Mouse (Mus musculus) midbrain, embryonic 14.5 days (tissue): ENCODE data around the gene Nop2. TPM values are rescaled to one million over a fixed set of nuclear protein-coding genes. Genes with fewer than 3 reads are reported as not detected.
A peak's percentile ranks its signal among the peaks of the same experiment; 100 is the strongest.
"Not testable (repeated sequence)": the region's sequence is repeated elsewhere in the genome, so short reads cannot be mapped to it uniquely, and the experiment has no call there.

ENCODE experiments used
- ATAC-seq: fragments of 200-750 bp; cut with Nextera tagmentation; 2 replicates; pipeline ENCODE4 v1.8.0; 2017; ENCODE audit warnings: moderate number of reproducible peaks, moderate library complexity; ENCODE audit not compliant: low FRiP score, low TSS enrichment
- DNase-seq: peaks from one replicate; pipeline ENCODE4 v3.0.0-alpha.2; 2015
- H3K27ac ChIP-seq: fragments of 300-500 bp; sonication (generic); replicated peaks from 2 replicates; pipeline ENCODE4 v1.5.1; 2014; ENCODE audit warnings: mild to moderate bottlenecking, low read depth, low read length, moderate library complexity
- H3K27me3 ChIP-seq: fragments of 300-500 bp; sonication (generic); 2 replicates; pipeline ENCODE4 v1.6.1; 2014; ENCODE audit warnings: low read length, control low read depth, mixed read lengths; ENCODE audit not compliant: control insufficient read depth, insufficient read depth
- H3K36me3 ChIP-seq: fragments of 300-500 bp; sonication (generic); 2 replicates; pipeline ENCODE4 v1.6.1; 2014; ENCODE audit warnings: low read length, control low read depth; ENCODE audit not compliant: control insufficient read depth, insufficient read depth
- H3K4me1 ChIP-seq: fragments of 300-500 bp; sonication (generic); 2 replicates; pipeline ENCODE4 v1.6.1; 2014; ENCODE audit warnings: mild to moderate bottlenecking, antibody characterized with exemption, low read length, control low read depth; ENCODE audit not compliant: control insufficient read depth, insufficient read depth
- H3K4me2 ChIP-seq: fragments of 300-500 bp; sonication (generic); 2 replicates; pipeline ENCODE4 v1.6.1; 2014; ENCODE audit warnings: mild to moderate bottlenecking, low read length, moderate library complexity
- H3K4me3 ChIP-seq: fragments of 300-500 bp; sonication (generic); replicated peaks from 2 replicates; pipeline ENCODE4 v1.5.1; 2014; ENCODE audit warnings: low read depth, low read length
- H3K9ac ChIP-seq: fragments of 300-500 bp; sonication (generic); replicated peaks from 2 replicates; pipeline ENCODE4 v1.6.1; 2014; ENCODE audit warnings: mild to moderate bottlenecking, low read length, moderate library complexity
- H3K9me3 ChIP-seq: fragments of 300-500 bp; sonication (generic); 2 replicates; pipeline ENCODE4 v1.6.1; 2016; ENCODE audit warnings: low read length, control low read depth, mixed read lengths; ENCODE audit not compliant: control insufficient read depth
- WGBS: fragments of 180-500 bp; shearing (Covaris S2); extraction: QIAGEN DNeasy Blood & Tissue Kit; methylation state at CpG from one replicate; pipeline ENCODE4 v1.1.7; 2014; 5-methylcytosine and 5-hydroxymethylcytosine counted together
- polyA plus RNA-seq: library from polyadenylated mRNA; unstranded; fragments of >200 nt; fragmentation: Nextera tagmentation; extraction: Ambion mirVana; gene quantifications from 2 replicates; pipeline ENCODE4 v1.2.1, GENCODE M21; 2014

Nop2 gene
- polyA plus RNA-seq, 1 experiment from 2014 or later, result 46.3 TPM

GRCm38 (mm10) chr6:125160558-125160853 is 28.8 kb downstream of the Nop2 start:
- no peak for ATAC-seq
- no peak overlapping the region for H3K9ac ChIP-seq
- 42% methylated on average over 10 of the region's 10 CpGs for WGBS
- no peak overlapping the region for H3K27ac ChIP-seq
- H3K36me3 ChIP-seq, result peaks cover 55% of the 10 kb centered on the region
- no peak overlapping the region for H3K4me2 ChIP-seq
- H3K9me3 ChIP-seq, result no peaks in the 10 kb centered on the region
- H3K4me3 ChIP-seq, result no peak overlapping the region
- no peaks in the 10 kb centered on the region for H3K27me3 ChIP-seq
- no peak for DNase-seq
- H3K4me1 ChIP-seq, result peaks cover 12% of the 10 kb centered on the region

DNA sequence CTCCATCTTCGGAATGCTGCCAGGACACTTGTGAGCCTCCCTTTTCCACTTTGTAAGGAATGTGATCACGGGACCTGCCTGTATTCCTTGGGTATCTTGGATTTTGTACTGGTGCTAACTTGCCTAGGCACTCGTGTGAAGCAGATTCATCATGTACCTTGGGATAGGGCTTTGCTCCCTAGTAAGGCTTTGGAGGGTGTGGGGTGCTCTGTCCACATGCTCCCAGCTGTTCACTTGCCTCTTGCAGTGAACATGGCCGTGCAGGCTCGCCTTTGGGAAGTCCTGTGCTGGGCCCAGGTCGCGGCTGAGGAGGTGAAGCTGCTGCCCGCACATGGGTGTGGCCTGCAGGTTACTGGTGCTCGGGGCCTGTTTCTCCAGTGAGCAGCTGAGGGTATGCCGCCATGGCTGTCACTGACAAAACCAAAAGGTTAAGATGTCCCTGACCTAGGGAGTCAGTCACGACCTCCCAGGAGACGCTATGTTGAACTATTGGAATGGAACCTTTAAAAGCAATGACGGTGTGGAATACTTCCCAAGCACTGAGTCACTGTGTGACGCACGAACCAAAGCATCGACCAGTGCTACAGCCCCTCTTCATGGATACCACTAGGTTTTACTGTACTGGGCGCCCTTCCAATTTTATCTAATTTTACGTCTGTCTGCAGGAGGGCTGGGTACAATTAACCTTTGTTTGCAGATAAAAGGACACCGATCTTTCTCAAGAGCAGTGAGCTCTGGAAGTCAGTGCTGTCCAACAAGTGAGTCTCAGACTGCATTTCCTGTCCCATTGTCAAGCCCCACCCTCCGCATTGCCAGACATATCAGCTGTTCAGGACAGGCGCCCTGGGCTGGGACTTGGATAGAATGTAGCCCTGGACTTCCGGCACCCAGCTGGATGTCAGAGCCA is 29.4 kb downstream of the Nop2 start:
- Histone ChIP-seq H3K36me3 (peaks cover 53% of the 10 kb centered on the region), H3K4me2 (no peak overlapping the region), H3K9me3 (no peaks in the 10 kb centered on the region), H3K4me1 (peaks cover 14% of the 10 kb centered on the region), H3K27me3 (no peaks in the 10 kb centered on the region), H3K9ac (no peak overlapping the region), H3K4me3 (no peak overlapping the region), H3K27ac (no peak overlapping the region)
- WGBS, result 17% methylated on average over 22 of the region's 22 CpGs
- DNase-seq (no peak), ATAC-seq (no peak)

DNA sequence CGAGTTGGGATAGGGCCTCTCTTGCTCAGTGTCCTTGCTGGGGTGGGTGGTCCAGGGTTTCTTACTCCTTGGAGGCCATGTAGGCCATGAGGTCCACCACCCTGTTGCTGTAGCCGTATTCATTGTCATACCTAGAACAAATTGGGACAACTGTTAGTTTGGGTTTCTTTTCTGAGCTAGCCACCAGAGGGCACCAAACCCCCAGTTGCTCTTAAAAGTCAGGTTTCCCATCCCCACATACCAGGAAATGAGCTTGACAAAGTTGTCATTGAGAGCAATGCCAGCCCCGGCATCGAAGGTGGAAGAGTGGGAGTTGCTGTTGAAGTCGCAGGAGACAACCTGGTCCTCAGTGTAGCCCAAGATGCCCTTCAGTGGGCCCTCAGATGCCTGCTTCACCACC is 30.3 kb downstream of the Nop2 start:
- not testable (repeated sequence) for H3K27me3 ChIP-seq, H3K9ac ChIP-seq, H3K4me2 ChIP-seq, H3K4me3 ChIP-seq, ATAC-seq, H3K9me3 ChIP-seq, H3K27ac ChIP-seq
- peaks cover 51% of the 10 kb centered on the region for H3K36me3 ChIP-seq
- WGBS, result 1% methylated on average over 3 of the region's 5 CpGs
- peaks cover 23% of the 10 kb centered on the region for H3K4me1 ChIP-seq
- peak; percentile 84 for DNase-seq

GRCm38 (mm10) chr6:125162615-125163305 is 31.1 kb downstream of the Nop2 start:
- H3K9ac ChIP-seq, ATAC-seq, H3K27me3 ChIP-seq, H3K4me2 ChIP-seq, H3K4me3 ChIP-seq, H3K9me3 ChIP-seq, H3K27ac ChIP-seq, DNase-seq: not testable (repeated sequence)
- H3K4me1 ChIP-seq, result peaks cover 27% of the 10 kb centered on the region
- peaks cover 56% of the 10 kb centered on the region for H3K36me3 ChIP-seq
- WGBS, result 73% methylated on average over 12 of the region's 16 CpGs

DNA sequence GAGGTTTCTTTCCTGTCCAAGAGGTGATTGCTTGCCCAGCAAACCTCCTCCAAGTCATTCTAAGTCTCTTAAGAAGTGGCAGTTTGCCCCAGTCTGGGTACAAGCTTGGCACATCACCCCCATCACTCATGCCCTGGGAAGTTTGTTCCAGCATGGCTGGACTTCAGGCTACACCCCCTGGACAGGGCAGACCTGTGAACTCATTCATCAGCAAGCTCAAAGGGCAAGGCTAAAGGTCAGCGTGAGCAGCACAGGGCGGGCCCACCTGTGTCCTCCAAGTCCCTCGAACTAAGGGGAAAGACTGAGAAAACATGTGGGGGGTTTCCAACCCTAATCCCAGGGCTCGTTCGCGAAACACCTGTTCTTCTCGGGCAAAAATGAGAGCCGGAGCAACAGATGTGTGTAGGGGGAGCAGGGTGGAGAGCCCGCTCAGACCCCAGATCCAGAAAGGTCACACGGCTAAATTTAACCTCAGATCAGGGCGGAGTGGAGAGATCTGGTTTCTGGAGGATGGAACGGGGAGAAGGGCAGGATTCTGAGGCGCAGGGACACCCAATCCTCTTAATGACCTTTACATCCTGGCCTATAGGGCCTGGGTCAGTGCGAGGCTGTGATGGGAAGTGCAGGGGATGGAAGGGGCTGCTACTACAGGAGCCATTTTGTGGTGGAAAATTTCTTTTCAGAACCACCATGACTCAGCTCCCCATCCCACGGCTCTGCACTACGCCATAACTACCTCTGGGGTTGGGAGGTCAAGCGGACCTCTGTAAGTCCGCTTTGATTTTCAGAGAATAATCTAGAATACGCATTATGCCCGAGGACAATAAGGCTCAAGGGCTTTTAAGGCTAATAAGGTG is 32.3 kb downstream of the Nop2 start:
- H3K4me1 ChIP-seq, result peaks cover 27% of the 10 kb centered on the region
- H3K27ac ChIP-seq, result peak overlapping the region; percentile 89
- ATAC-seq, result no peak
- peak overlapping the region; percentile 79 for H3K4me2 ChIP-seq
- no peaks in the 10 kb centered on the region for H3K9me3 ChIP-seq
- peak overlapping the region; percentile 80 for H3K4me3 ChIP-seq
- H3K36me3 ChIP-seq, result peaks cover 61% of the 10 kb centered on the region
- 4% methylated on average over 20 of the region's 20 CpGs for WGBS
- no peaks in the 10 kb centered on the region for H3K27me3 ChIP-seq
- DNase-seq, result peak; percentile 57
- H3K9ac ChIP-seq, result peak overlapping the region; percentile 91

DNA sequence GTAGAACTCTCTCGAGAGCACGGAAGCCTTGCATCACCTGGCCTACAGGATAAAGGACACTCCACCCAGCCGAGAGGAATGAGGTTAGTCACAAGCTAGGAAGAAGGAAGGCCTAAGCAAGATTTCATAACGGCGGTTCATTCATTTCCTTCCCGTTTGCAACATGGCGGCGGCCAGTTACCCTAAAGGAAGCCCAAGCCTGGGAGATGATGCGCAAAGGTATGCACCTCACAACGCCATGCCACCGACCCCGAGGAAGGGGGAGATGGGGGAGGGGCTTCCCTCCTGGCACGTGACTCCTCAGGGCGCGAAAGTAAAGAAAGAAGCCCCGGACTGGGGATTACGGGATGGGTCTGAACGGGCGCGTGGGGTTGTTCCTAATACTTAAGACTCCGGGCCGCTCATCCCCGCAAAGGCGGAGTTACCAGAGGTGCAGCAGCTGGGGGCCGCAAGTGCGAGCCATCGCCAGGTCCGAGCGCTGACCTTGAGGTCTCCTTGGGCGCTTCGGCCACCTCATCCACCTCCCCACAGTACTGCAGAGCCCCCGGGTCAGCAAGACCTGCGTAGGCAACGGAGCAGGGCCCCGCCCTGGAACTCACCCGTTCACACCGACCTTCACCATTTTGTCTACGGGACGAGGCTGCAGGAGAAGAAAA is 33.1 kb downstream of the Nop2 start:
- Histone ChIP-seq H3K27ac (peak overlapping the region; percentile 89), H3K4me3 (peak overlapping the region; percentile 80), H3K27me3 (no peaks in the 10 kb centered on the region), H3K9me3 (no peaks in the 10 kb centered on the region), H3K4me2 (peak overlapping the region; percentile 79), H3K9ac (peak overlapping the region; percentile 91), H3K4me1 (peaks cover 27% of the 10 kb centered on the region), H3K36me3 (peaks cover 61% of the 10 kb centered on the region)
- WGBS, result under 1% methylated on average over 38 of the region's 39 CpGs
- ATAC-seq, result peak; percentile 43
- peak; percentile 87 for DNase-seq

DNA sequence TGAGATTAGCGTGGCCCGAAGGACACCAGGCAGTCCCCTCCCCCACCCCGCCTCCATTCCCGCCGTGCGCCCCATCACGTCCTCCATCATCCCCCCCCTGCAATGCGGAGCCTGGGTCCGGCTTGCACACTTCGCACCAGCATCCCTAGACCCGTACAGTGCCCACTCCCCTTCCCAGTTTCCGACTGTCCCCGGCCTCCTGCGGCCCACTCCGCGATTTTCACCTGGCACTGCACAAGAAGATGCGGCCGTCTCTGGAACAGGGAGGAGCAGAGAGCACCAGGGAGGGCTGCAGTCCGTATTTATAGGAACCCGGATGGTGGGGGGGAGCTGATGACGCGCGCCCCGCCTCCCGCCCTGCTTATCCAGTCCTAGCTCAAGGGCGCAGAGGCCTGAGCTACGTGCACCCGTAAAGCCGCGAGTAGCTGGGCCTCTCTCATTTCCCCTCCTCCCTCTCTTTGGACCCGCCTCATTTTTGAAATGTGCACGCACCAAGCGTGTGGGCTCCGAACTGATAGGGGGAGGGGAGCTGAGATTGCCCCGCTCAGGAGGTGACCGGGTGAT is 33.7 kb downstream of the Nop2 start:
- H3K9ac ChIP-seq, result peak overlapping the region; percentile 91
- H3K4me2 ChIP-seq, result peak overlapping the region; percentile 79
- H3K4me1 ChIP-seq, result peaks cover 27% of the 10 kb centered on the region
- under 1% methylated on average over 36 of the region's 36 CpGs for WGBS
- H3K4me3 ChIP-seq, result peak overlapping the region; percentile 80
- ATAC-seq (peak; percentile 91), DNase-seq (peak; percentile 97)
- peak overlapping the region; percentile 89 for H3K27ac ChIP-seq
- H3K9me3 ChIP-seq, result no peaks in the 10 kb centered on the region
- no peaks in the 10 kb centered on the region for H3K27me3 ChIP-seq
- peaks cover 61% of the 10 kb centered on the region for H3K36me3 ChIP-seq
